Mouse (Mus musculus): ENCODE data around the gene Larp4. TPM values are rescaled to one million over a fixed set of nuclear protein-coding genes. Genes with fewer than 3 reads are reported as not detected.

Gene Larp4
- polyA plus RNA-seq, 1 experiment from 2014 or later, result 32.5 TPM

DNA sequence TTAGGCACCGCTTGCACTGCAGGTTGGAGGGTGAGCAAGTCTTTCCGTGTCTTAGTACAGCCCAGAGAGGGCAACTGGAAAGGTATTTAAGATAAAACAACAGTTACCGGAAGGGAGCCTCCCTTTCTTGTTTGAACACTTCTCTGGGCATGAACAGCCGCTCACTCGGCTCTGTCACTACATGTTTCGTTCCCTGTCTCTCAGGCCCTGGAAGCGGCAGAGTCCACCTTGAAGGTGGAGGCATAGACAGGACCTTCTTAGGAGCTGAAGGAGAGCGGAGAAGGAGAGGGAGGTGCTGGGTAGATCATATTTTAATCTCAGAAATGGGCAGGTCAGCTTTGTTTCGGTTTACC lies 72.2 kb downstream of the Larp4 start:
- H3K27me3 ChIP-seq (ENCODE audit: control insufficient read depth, insufficient read depth, low read length), result no peaks in the 10 kb centered on the region
- peak overlapping the region; percentile 51 for H3K4me2 ChIP-seq (ENCODE audit: low read depth, low read length)
- H3K36me3 ChIP-seq (ENCODE audit: control insufficient read depth, insufficient read depth, low read length), result no peaks in the 10 kb centered on the region
- no peak overlapping the region for H3K27ac ChIP-seq (ENCODE audit: low read depth, low read length)
- H3K9ac ChIP-seq (replicated peaks; ENCODE audit: low read depth, low read length), result no peak overlapping the region
- H3K4me3 ChIP-seq (ENCODE audit: low read depth, low read length), result no peak overlapping the region
- H3K4me1 ChIP-seq (ENCODE audit: control insufficient read depth, insufficient read depth, low read length), result peaks cover 28% of the 10 kb centered on the region
- ATAC-seq (ENCODE audit: low read depth), result no peak
- WGBS, result 78% methylated on average over 9 of the region's 9 CpGs
- H3K9me3 ChIP-seq (ENCODE audit: control insufficient read depth, low read length), result no peaks in the 10 kb centered on the region

GRCm38 (mm10) chr15:100045576-100045975 lies 75.7 kb downstream of the Larp4 start:
- 68% methylated on average over 6 of the region's 6 CpGs for WGBS
- Histone ChIP-seq H3K4me3 (ENCODE audit: low read depth, low read length) (no peak overlapping the region), H3K4me2 (ENCODE audit: low read depth, low read length) (no peak overlapping the region), H3K27ac (ENCODE audit: low read depth, low read length) (no peak overlapping the region), H3K4me1 (ENCODE audit: control insufficient read depth, insufficient read depth, low read length) (peaks cover 23% of the 10 kb centered on the region), H3K27me3 (ENCODE audit: control insufficient read depth, insufficient read depth, low read length) (no peaks in the 10 kb centered on the region), H3K9me3 (ENCODE audit: control insufficient read depth, low read length) (no peaks in the 10 kb centered on the region), H3K9ac (replicated peaks; ENCODE audit: low read depth, low read length) (no peak overlapping the region), H3K36me3 (ENCODE audit: control insufficient read depth, insufficient read depth, low read length) (no peaks in the 10 kb centered on the region)
- no peak for ATAC-seq (ENCODE audit: low read depth)

GRCm38 (mm10) chr15:100049496-100050087 lies 79.7 kb downstream of the Larp4 start:
- no peak overlapping the region for H3K4me3 ChIP-seq (ENCODE audit: low read depth, low read length)
- 84% methylated on average over 7 of the region's 7 CpGs for WGBS
- no peak overlapping the region for H3K4me2 ChIP-seq (ENCODE audit: low read depth, low read length)
- H3K9me3 ChIP-seq (ENCODE audit: control insufficient read depth, low read length), result no peaks in the 10 kb centered on the region
- H3K9ac ChIP-seq (replicated peaks; ENCODE audit: low read depth, low read length), result no peak overlapping the region
- no peak overlapping the region for H3K27ac ChIP-seq (ENCODE audit: low read depth, low read length)
- ATAC-seq (ENCODE audit: low read depth), result no peak
- H3K27me3 ChIP-seq (ENCODE audit: control insufficient read depth, insufficient read depth, low read length), result no peaks in the 10 kb centered on the region
- no peaks in the 10 kb centered on the region for H3K36me3 ChIP-seq (ENCODE audit: control insufficient read depth, insufficient read depth, low read length)
- peaks cover 16% of the 10 kb centered on the region for H3K4me1 ChIP-seq (ENCODE audit: control insufficient read depth, insufficient read depth, low read length)

DNA sequence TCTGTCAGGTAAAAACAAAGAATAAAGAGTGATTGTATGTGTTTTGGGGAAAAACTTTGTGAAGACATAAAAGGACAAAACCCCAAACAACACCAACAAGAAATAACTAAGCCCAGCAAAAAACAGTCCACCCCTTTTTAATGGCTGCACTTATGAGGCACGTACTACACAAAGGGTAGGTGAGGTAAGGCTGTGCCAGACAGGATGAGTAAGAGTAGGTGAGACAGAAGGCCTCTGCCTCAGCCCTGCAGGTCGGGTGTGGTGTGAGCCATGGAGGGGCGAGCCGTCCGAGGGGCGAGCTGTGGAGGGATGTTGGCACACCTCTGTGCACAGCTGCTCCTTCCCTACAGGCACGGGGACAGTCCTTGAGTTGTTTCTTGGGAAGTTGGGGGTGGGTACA lies 81.1 kb downstream of the Larp4 start:
- no peak overlapping the region for H3K27ac ChIP-seq (ENCODE audit: low read depth, low read length)
- H3K4me3 ChIP-seq (ENCODE audit: low read depth, low read length), result no peak overlapping the region
- ATAC-seq (ENCODE audit: low read depth), result no peak
- H3K27me3 ChIP-seq (ENCODE audit: control insufficient read depth, insufficient read depth, low read length), result no peaks in the 10 kb centered on the region
- no peaks in the 10 kb centered on the region for H3K9me3 ChIP-seq (ENCODE audit: control insufficient read depth, low read length)
- H3K4me1 ChIP-seq (ENCODE audit: control insufficient read depth, insufficient read depth, low read length), result peaks cover 15% of the 10 kb centered on the region
- WGBS, result 85% methylated on average over 7 of the region's 7 CpGs
- H3K4me2 ChIP-seq (ENCODE audit: low read depth, low read length), result no peak overlapping the region
- H3K36me3 ChIP-seq (ENCODE audit: control insufficient read depth, insufficient read depth, low read length), result no peaks in the 10 kb centered on the region
- no peak overlapping the region for H3K9ac ChIP-seq (replicated peaks; ENCODE audit: low read depth, low read length)

- H3K4me3 ChIP-seq (ENCODE audit: low read depth, low read length), result no peak overlapping the region
- H3K27ac ChIP-seq (ENCODE audit: low read depth, low read length), result peak overlapping the region; percentile 44; the same call in 1 of the 2 replicates
- H3K36me3 ChIP-seq (ENCODE audit: control insufficient read depth, insufficient read depth, low read length), result no peaks in the 10 kb centered on the region
- H3K4me1 ChIP-seq (ENCODE audit: control insufficient read depth, insufficient read depth, low read length), result peaks cover 12% of the 10 kb centered on the region
- 8% methylated on average over 3 of the region's 3 CpGs for WGBS
- no peaks in the 10 kb centered on the region for H3K9me3 ChIP-seq (ENCODE audit: control insufficient read depth, low read length)
- 0 out of 2 replicates have a peak overlapping the region, but pooled peaks have one; percentile 25 for H3K9ac ChIP-seq (replicated peaks; ENCODE audit: low read depth, low read length)
- no peaks in the 10 kb centered on the region for H3K27me3 ChIP-seq (ENCODE audit: control insufficient read depth, insufficient read depth, low read length)
- no peak for ATAC-seq (ENCODE audit: low read depth)
- H3K4me2 ChIP-seq (ENCODE audit: low read depth, low read length), result peak overlapping the region; percentile 23
Measured at GRCm38 (mm10) chr15:100052726-100053125, 82.9 kb downstream of the Larp4 start.

DNA sequence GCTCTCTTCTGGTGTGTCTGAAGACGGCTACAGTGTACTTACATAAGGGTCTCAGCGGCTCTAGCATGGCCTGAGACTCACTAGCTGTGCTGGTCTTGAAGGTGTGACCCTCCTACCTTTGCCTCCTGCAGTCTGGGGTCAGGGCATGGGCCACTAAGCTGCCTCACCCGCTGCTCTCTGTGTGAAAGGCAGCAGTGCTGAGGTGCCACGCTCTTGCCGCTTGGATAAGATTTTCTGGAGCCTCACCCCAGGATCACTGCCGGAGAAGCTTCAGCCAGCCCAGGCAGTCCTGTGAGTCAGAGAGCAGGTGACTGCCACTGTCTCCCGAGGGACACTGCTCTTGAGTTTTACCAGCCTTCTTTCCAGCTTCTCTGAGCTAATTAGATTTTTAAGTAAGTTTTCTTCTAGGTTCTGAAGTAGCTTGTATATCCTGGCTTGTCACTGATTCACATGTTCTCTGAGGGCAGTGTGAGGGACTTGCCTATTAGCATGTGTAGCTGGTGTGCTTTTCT lies 86.6 kb downstream of the Larp4 start:
- H3K9me3 ChIP-seq (ENCODE audit: control insufficient read depth, low read length), result no peaks in the 10 kb centered on the region
- no peak for ATAC-seq (ENCODE audit: low read depth)
- no peak overlapping the region for H3K4me3 ChIP-seq (ENCODE audit: low read depth, low read length)
- no peaks in the 10 kb centered on the region for H3K27me3 ChIP-seq (ENCODE audit: control insufficient read depth, insufficient read depth, low read length)
- 94% methylated on average over 7 of the region's 7 CpGs for whole genome bisulfite sequencing
- peaks cover 16% of the 10 kb centered on the region for H3K4me1 ChIP-seq (ENCODE audit: control insufficient read depth, insufficient read depth, low read length)
- no peak overlapping the region for H3K9ac ChIP-seq (replicated peaks; ENCODE audit: low read depth, low read length)
- H3K4me2 ChIP-seq (ENCODE audit: low read depth, low read length), result no peak overlapping the region
- H3K27ac ChIP-seq (ENCODE audit: low read depth, low read length), result no peak overlapping the region
- no peaks in the 10 kb centered on the region for H3K36me3 ChIP-seq (ENCODE audit: control insufficient read depth, insufficient read depth, low read length)

DNA sequence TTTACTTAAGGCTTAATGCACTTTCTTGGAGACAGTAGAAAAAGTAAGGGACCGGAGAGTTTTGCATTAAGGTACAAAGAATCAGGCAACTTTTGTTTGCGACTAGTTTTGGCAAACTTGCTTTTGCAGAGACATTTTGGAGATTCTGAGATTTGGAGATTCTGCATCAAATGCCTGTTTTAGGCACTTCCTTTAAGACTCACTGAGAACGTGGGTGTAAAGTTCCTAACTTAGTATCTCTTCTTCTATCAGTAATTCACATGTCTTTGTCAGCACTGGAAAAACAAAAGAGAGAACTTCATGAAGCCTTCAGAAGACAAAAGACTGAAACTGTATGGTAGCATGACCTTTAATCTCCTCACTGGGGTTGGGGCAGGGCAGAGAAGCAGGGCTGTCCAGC lies 87.8 kb downstream of the Larp4 start:
- H3K27ac ChIP-seq (ENCODE audit: low read depth, low read length), result no peak overlapping the region
- H3K9ac ChIP-seq (replicated peaks; ENCODE audit: low read depth, low read length), result no peak overlapping the region
- no peaks in the 10 kb centered on the region for H3K27me3 ChIP-seq (ENCODE audit: control insufficient read depth, insufficient read depth, low read length)
- no peak overlapping the region for H3K4me2 ChIP-seq (ENCODE audit: low read depth, low read length)
- ATAC-seq (ENCODE audit: low read depth), result no peak
- H3K4me1 ChIP-seq (ENCODE audit: control insufficient read depth, insufficient read depth, low read length), result peaks cover 10% of the 10 kb centered on the region
- H3K9me3 ChIP-seq (ENCODE audit: control insufficient read depth, low read length), result no peaks in the 10 kb centered on the region
- H3K36me3 ChIP-seq (ENCODE audit: control insufficient read depth, insufficient read depth, low read length), result no peaks in the 10 kb centered on the region
- no peak overlapping the region for H3K4me3 ChIP-seq (ENCODE audit: low read depth, low read length)
- 75% methylated on average over 3 of the region's 3 CpGs for WGBS

DNA sequence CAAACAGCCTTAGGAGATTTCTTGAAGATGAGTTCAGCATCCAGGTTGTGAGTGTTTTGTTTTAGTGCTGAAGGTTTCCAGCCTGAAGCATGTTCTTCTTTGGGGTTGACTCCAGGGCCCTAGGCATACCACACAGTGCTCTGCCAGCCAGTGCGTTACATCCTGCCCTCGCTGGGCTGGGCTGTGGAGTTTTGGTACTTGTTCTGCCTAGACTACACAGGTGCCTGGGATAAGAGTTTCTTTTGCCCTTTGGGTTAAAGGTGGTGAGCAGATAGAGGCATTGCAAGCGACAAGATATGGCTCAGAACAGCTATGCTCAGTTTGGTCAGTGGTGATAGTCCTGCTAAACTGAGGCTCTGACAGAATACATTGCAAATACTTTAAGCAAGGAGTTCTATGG lies 88.3 kb downstream of the Larp4 start:
- no peaks in the 10 kb centered on the region for H3K9me3 ChIP-seq (ENCODE audit: control insufficient read depth, low read length)
- ATAC-seq (ENCODE audit: low read depth), result no peak
- H3K4me3 ChIP-seq (ENCODE audit: low read depth, low read length), result no peak overlapping the region
- H3K4me1 ChIP-seq (ENCODE audit: control insufficient read depth, insufficient read depth, low read length), result peaks cover 7% of the 10 kb centered on the region; the same call in 1 of the 2 replicates
- WGBS, result 89% methylated on average over 3 of the region's 3 CpGs
- H3K27me3 ChIP-seq (ENCODE audit: control insufficient read depth, insufficient read depth, low read length), result no peaks in the 10 kb centered on the region
- no peaks in the 10 kb centered on the region for H3K36me3 ChIP-seq (ENCODE audit: control insufficient read depth, insufficient read depth, low read length)
- no peak overlapping the region for H3K9ac ChIP-seq (replicated peaks; ENCODE audit: low read depth, low read length)
- H3K4me2 ChIP-seq (ENCODE audit: low read depth, low read length), result no peak overlapping the region
- H3K27ac ChIP-seq (ENCODE audit: low read depth, low read length), result no peak overlapping the region

GRCm38 (mm10) chr15:100058912-100059311 lies 89.0 kb downstream of the Larp4 start:
- Histone ChIP-seq H3K4me2 (ENCODE audit: low read depth, low read length) (no peak overlapping the region), H3K4me3 (ENCODE audit: low read depth, low read length) (no peak overlapping the region), H3K36me3 (ENCODE audit: control insufficient read depth, insufficient read depth, low read length) (no peaks in the 10 kb centered on the region), H3K27me3 (ENCODE audit: control insufficient read depth, insufficient read depth, low read length) (no peaks in the 10 kb centered on the region), H3K9ac (replicated peaks; ENCODE audit: low read depth, low read length) (no peak overlapping the region), H3K9me3 (ENCODE audit: control insufficient read depth, low read length) (no peaks in the 10 kb centered on the region), H3K4me1 (ENCODE audit: control insufficient read depth, insufficient read depth, low read length) (peaks cover 4% of the 10 kb centered on the region; the same call in 1 of the 2 replicates), H3K27ac (ENCODE audit: low read depth, low read length) (no peak overlapping the region)
- WGBS, result 78% methylated on average over 11 of the region's 11 CpGs
- no peak for ATAC-seq (ENCODE audit: low read depth)

Data from neural tube, embryonic 14.5 days (tissue).